Mouse (Mus musculus) cerebellum, adult 11 months (tissue): ENCODE measurements around the gene Tle4.
A peak's percentile ranks its signal among the peaks of the same experiment; 100 is the strongest.

ENCODE experiments used
- DNase-seq: peaks from one replicate; pipeline ENCODE4 v3.0.0; 2022

The Tle4 gene

DNA sequence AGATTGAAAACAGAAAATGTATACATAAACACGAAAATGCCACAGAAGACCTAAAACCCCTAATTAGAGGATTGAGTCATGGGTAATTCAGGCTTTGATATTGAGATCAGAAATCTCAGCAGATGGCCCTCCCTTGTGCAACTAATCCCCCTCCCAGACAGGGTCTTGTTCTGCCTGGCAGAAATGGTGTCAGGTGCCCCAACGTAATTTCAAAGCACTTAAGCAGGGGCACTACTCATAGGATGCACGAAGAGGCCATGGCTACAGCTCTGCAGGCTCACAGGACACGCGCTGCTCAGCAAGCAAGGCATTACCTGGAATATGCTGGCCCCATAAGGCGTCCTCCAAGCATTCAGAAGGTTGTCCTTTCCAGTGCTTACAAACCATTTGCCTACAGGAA is 146.5 kb downstream of the Tle4 start:
- DNase-seq = no peak

DNA sequence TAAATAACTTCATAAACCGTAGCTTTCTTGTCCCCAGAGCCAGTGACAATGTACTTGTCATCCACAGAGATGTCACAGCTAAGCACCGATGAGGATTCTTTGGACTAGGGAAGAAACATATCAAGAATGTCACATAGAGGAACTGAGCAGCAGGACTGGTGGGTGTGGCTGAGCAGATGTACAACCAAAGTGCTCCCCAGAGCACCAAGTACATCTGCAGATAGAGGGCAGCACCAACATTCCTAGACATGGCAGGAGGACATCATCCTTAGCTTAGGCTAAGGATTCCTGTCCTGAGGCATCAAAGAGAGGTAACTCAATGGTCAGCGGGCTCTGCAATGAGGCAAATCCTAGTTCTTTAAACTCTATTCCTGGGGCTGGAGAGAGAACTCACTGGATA is 148.1 kb downstream of the Tle4 start:
- DNase-seq = no peak

DNA sequence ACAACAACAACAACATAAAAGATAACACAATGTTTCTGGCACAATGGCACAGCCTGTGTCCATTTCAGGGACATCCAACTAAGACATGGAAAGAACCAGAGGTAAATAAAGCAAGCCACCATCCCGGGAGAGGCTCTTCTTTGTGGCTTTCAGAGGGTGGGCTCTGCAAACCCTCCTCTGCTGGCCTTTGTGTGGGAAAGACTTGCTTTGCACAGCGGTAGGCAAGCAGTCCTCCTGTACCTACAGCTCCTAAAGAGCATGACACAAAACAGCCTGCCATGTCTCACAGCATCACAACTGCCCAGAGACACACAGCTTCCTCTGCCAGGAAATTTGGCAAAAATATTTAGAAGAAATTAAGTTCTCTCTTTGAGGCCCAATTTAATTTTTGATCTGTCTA is 149.3 kb downstream of the Tle4 start:
- no peak for DNase-seq

DNA sequence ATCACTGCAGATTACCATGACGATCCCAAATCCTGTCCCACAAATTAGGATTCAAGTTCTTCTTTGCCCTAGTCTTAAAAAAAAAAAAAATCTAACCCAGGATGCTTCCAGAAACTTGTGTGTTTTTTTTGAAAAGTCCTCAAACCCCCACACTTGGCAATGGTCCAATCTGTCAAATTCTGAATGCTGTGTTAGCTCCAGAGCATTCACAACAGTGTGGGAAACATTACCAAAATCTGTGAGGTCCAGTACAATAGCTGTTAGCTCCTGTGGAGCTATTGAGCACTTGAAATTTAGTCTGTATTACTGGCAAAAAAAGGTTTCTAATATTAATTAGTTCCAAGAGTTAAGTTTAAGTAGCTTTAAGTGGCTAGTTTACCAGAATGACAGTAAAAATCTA is 150.4 kb downstream of the Tle4 start:
- no peak for DNase-seq

DNA sequence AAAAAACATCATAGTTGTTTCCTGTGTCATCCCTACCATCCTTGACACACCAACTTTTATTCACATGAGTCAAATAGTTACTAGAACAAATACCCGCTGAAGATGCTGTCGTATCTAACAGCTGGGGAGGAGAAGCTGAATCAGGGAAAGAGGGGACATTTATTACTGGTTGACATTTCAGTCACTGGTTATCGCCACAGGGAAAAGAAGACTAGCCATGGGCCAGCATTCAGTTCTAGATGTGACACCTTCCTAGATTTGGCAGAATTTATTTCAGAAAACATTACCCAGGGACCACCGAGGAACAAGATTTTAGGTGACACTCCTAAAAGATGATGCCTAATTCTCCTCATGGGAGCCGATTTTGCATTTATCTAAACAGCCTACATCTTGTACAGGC is 156.0 kb downstream of the Tle4 start:
- DNase-seq = no peak

DNA sequence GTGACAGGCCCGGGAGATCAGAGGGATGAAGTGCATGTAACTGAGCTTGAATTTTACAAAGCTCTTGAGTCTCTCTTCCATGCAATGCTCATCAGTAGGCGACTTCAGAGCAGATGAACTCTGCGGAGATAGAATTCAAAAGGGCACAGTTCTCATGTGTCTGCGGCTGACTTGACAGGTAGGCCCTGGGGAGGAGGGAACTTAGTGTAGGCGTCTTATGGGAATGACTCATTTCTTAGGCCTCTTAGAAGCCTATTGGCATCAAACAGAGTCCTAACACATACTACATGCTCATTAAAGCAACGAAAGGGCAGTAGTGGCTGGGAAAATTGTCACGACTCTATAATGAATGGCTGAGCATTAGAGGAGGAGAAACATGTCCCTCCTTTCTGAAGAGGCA is 160.6 kb downstream of the Tle4 start:
- no peak for DNase-seq

DNA sequence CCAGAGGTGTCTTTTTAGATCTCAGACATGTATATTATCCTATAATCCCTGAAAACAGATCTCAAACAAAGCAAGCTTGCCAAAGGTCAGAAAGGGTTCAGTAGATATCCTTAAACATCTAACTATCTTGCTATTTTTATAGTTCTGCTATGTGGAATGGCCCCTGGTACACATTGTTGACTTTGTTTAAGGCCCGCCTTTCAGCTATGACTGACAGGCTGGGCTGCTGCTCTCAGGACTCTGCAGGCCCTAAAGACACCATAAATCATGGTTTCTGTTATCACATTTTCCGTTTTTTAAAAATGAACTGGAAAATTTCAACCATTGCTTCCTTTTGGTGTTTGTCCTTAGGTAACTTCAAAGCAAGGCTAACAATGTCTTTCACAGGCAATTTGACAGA is 161.3 kb downstream of the Tle4 start:
- DNase-seq = no peak

DNA sequence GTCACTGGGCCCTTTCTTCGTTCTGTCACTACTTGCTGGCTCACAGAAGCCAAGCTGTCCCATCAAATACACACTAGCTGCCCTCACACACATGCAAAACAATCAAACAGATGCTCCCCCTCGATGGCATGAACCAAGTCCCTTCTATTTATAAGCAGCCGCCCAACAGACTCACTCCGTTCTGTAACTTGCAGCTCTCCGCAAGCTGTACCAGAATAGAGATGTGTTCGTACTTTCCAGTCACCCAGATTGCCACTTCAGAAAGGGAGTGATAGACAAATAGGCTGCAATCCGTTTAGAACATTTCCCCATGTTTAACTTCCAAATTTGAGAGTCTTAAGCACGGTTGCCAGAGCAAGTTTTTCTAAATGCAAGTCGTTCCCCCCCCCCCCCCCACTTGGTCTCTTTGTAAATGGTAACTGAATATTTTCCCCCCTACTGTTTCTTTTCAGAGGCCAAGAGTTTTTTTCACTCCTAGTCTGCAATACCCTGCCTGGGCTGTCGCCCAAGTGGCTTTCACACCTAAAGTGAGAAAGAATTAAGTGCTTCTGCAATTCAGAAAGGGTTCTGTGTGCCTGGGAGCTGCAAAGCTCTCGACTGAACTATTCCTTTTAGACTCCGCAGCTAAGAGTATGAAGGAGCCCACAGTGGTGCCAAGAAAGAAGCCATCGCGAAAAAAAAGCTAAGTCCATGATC is 162.0 kb downstream of the Tle4 start:
- DNase-seq = no peak

DNA sequence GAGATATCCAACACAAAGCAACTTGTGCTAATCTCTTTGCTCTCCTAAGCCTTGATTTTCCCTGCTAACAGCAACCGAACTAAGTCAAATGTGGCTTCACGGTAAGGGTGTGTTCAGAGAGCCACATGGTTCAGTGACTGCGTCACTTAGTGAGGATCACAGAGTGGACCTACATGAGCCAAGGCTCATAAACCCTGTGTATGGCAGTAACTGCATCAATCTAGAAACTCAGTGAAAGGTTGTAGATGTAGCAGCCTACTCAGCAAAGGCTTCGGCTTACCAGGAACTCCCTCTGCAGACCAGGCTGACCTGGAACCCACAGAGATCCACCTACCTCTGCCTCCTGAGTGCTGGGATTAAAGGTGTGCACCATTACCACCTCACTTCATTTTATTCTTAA is 164.0 kb downstream of the Tle4 start:
- DNase-seq = no peak

DNA sequence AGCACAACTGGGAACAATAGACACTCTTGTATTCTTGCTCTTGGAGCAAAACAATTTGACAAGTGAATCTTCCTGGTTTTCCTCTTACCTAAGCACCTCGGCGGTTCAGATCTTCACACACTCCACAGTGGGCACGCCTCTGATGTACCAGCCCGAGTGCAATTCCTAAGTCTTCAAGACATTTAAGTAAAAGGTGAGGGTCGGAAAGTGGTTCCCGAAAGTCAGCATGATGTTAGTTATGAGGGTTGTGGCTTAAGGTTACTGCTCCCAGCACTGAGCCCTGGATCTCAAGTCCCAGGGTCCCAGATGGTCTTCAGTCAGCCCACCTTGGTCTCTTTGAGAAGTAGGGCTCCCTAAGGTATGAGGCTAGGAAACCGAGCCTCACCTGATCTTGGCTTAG is 165.4 kb downstream of the Tle4 start:
- no peak for DNase-seq

DNA sequence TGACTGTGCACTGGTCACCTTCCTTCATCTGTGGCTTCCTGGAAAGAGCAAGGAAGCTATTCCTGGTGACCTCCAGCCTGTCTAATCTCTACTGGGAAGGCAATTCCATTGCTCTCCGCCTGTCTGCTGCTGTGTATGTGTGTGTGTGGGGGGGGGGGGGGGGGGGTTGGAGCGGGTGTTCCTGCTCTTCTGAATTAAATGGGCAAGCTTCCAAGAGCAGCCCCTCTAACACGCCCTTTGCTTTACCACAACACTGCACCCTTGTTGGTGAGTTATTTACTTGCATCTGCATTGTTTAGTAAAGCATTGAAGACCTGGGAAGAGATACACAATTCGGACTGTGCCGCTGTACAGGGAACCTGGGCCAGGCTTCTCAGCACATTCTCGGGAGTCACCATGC is 170.9 kb downstream of the Tle4 start:
- no peak for DNase-seq

DNA sequence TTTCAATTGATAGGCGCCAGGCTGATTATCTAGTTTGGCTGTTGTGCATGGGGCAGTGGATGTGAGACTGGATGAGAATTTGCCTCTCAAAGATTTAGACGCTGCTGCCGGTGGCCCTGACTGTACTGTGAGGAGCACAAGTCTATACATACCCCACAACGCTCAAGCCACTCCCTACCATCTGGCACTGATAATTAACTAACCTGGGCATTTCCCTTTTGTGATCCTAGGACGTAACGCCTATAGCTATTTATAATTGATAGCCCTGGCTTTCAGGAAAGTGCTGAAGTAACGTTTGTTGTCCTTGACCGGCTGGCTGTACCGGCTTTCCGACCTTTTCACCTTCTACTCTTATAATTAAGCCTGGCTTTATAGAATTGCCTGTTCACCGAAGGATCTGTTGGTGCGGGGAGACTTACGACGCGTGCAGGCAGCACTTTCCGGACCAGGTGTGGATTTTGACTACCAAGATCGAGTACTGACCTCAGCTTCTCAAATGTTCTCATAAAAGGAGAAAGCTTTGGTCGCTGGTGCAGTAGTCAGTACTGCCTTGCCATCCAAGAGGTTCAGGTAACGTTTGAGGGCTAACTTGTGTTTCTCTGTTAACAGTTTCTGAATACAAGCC is 171.5 kb downstream of the Tle4 start:
- DNase-seq = no peak

DNA sequence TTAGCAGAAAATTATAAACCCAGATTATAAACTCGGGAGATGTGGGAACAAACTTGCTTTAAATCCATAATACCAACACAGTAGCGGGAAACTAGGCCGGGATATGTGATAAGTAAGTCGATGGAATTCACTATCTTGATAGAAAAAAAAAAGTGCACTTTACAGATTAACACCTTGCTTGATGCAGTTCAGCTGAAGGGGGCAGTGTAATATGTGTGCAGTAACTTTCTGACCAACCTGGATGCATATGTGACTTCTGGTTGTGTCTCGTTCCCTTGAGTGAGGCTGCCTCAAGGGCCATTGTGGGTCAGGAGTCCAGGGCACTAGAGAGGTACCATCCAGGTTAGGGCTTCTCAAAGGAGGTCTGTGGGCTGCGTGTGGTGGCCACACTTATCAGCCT is 172.7 kb downstream of the Tle4 start:
- no peak for DNase-seq

DNA sequence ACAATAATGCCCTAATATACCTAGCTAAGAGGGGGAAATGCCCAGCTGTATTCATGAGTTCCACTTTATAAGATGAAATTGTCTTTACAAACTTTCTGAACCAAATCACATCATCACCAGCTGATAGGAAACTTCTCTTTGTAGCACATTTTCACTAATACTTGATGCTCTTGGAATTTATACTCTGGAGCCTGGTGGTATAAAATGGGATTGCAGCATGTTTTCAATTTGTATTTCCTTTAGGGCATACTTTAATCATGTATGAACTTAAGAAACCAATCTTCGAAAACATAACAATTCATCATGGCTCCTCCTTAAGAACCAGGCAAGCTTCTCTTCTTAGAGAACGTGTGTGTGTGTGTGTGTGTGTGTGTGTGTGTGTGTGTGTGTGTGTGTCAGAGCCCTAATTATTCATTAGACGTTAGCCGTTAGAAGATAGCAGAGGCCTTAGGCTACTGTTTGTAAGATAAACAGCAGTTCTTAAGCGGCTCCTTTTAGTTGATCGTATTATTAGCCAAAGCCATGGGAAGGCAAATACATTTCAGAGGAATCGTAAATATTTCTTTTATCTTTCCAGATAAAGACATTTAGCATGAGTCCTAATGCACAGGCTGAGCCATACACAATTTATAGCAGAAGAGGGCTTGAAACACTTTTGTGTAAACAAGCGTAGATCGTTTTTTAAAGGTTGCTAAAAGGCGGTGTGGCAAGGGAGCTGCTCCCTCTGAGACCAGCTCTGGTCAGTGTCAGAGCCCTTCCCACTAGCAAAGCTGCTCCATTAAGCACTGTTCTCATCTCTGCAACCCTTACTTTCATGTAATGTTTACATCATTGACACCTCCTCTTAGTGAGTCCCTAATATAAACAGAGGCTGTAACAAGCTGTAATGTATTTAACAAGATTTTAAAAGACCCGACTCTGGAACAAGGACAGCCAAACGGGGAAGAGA is 173.6 kb downstream of the Tle4 start:
- DNase-seq = no peak

DNA sequence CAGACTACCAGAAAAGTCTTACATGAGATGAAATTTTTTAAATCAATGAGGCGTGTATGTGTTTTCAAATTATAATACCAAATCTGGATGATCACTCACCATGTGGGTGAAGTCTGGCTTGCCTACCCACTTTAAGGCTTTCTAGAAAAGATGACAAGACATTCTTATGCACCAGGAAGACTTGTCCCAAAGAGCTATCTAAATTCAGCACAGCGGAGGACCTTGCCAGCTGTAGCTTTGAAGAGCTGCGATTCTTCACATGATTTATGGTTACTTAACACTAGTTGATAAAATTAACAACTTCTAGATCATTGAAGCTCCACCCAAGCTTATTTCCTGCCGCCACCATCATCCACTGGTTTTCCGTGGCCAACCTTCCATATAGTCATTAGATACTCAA is 176.2 kb downstream of the Tle4 start:
- DNase-seq = no peak

DNA sequence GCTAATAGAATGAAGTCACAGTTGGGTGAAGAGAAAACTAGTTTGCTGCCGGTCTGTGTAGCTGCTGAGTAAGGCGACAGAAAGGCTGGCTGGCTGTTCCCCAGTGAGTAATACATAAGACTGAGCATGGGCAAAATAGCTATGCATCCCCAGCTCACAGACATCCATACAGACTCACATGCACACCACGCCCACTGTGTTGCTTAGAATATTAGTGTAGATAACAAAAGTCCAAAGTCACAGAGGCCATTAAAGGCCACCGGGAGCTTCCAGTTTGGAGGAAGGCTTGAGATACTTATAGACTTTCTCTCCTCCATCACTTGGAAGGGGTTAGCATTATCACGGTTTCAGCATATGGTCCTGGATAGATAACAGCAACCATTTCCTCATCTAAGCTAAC is 178.0 kb downstream of the Tle4 start:
- no peak for DNase-seq

DNA sequence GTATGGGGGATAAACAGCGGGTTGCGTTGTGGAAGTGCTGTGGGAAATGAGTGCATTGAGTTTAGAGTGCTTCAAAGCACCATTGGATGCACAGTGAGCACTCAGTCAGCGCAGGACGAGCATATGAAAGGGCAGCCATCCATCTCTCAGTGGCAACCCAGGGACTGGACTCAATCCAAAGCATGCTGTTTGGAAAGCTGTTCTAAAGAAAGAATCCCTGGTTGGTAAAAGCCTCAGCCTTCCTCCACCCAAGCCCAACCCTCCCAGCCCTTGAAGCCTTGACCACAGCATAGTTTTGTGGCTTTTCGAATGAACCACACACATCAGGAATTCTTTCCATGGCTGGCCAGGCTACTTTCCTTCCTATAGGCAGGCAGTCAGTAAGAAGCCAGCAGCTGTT is 181.0 kb downstream of the Tle4 start:
- peak; percentile 71 for DNase-seq

DNA sequence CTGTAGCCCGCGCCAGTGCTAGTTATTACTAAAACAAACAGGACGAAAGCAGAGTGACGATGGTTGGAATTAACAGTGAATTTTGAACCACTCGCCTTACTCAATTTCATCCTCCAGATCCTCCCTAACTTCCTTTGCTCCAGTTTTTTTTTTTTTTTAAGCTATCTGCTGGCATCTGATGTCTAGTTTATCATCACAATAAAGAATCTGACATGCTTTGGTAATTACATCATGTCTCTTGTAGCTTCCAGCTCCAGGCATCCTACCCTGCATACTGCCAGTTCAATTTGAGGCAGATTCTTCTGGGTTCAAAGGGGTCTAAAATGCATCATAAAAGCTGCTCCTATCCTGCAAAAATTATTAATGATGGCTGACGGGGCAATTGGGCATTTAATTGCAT is 181.9 kb downstream of the Tle4 start:
- no peak for DNase-seq

DNA sequence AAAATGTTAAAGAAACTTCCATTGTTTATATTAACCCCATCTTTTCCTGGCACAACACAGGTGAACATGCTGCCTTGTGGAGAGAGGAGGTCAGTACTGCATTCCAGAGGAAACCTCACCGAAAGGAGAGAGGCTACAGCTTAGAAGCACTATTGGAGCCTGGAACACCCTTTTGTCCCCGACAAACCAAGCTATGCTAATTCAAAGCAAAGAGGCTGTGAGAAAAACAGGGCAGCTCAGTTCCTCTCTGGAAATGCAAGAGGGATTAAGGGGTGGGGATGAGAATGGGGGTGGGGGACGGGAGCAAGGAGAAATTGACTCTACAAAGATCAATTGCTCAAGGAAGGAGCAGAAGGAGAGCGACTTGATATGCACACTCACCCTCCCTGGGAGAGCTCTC is 182.9 kb downstream of the Tle4 start:
- no peak for DNase-seq

DNA sequence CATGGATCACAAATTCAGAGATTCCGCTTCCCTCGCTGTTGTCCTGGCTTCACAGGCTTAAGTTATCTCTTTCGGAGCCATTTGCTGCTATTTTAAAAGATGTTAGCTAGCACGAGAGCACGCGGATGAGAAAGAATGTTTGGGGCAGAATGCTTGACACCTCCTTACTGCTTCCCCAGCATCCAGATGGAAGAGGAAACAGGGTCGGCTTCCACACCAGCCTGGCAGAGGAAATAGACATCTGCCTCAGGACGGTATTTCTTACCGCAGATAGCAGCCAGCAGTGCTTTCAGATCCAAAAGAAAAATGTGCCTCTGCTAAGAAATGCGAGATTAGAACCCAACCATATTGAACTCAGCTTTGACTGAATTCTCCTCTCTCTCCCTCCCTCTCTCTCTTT is 191.2 kb downstream of the Tle4 start:
- no peak for DNase-seq
